Mouse (Mus musculus) urinary bladder, postnatal 10 days (tissue): ENCODE measurements around the gene Rnf126.
A peak's percentile ranks its signal among the peaks of the same experiment; 100 is the strongest.

Source experiments
- DNase-seq: peaks from one replicate; pipeline ENCODE4 v3.0.0; 2022; ENCODE audit warnings: low spot score

Gene Rnf126

GRCm38 (mm10) chr10:79766508-79767325 lies at the start of gene Rnf126:
Rnf126 (minus strand) TSS chr10:79766952.
- peak; percentile 97 for DNase-seq

- no peak for DNase-seq
Observed at GRCm38 (mm10) chr10:79815671-79816494, 49.1 kb upstream of the Rnf126 start.

- no peak for DNase-seq
Observed at GRCm38 (mm10) chr10:79814271-79814842, 47.6 kb upstream of the Rnf126 start.

GRCm38 (mm10) chr10:79811736-79812637 lies 45.2 kb upstream of the Rnf126 start:
- peak; percentile 59 for DNase-seq

DNA sequence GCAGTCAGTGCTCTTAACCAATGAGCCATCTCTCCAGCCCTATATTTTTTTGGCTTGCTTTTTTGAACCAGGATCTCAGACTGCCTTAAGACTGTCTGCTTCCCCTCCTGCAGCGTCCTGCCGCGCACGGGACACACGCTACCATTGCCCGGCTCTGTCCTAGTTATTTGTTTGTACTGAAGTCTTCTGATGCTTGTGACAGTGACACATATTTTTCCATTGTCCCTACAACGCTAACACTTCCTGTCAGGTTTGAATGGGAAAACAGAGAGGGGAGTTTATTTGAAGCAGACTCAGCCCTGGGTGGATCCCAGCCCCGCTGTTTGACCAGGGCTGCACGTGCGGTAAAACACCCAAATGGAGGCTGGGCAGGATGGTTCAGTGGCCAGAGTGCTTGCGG lies 42.0 kb upstream of the Rnf126 start:
- DNase-seq = no peak

DNA sequence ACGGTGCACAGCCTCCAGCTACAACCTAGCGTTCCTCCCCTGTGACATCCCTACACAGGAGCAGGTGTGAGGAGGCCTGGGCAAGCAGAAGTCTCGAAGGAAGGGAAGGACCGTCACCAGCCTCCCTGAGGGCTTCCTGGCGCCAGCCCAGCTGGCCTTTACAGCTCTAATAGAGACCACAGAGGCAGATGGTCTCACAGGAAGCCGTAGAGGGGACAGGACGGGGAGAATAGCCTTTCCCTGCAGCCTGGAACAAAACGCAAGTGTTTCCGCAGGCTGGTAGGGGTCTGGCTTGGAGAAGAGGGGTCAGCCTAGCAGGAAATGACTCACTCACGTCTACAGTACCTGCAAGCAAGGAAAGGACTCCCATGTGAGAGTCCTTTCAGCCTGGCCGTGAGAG lies 41.1 kb upstream of the Rnf126 start:
- no peak for DNase-seq

GRCm38 (mm10) chr10:79806972-79807371 lies 40.2 kb upstream of the Rnf126 start:
- DNase-seq = no peak

DNA sequence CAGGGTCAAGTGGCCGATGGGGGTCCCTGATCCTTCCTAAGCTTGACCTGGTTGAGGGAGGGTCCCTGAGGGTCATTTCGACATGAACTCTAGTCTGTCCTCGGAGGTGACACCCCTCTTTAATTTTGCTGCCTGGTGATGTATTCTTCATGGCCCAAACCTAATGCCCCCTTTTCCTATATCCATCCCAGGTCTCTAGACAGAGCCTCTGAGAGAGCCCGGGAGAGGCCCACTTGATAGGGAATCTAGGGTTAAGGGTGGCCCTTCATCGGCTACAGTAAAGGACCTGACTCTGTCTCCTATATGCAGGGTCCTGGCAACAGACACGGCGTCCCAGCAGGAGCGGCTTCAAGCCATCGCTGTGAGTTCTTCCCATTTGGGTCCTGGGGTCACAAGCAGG lies 39.6 kb upstream of the Rnf126 start:
- DNase-seq = no peak

- DNase-seq = no peak
Observed at GRCm38 (mm10) chr10:79805636-79806035, 38.9 kb upstream of the Rnf126 start.

DNA sequence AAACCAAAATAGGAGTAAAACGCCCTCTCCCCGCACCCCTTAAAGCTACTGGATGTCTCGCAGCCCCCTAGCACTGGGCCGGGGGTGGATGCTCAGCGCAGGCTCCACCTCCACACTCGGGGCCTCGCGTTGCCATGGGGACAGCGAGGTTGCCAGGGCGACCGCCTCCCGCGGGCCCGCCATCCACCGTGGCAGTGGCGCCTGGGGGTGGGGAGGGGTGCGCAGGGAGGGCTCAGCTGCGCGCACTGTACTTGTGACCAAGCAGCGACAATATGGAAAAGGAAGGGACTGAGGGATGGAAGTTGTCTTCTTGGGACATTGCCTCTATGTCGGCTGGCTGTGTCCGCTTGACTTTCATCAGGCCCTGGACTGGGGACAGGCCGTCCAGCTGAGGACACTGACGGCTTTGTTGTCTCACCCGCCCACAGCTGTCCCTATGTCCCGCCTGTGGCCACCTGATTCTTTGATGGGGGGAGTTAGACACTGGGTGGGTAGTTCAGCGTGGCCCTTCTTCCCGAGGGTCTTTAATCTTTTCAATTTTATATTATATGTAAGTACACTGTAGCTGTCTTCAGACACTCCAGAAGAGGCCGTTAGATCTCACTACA lies 37.1 kb upstream of the Rnf126 start:
- DNase-seq = no peak

DNA sequence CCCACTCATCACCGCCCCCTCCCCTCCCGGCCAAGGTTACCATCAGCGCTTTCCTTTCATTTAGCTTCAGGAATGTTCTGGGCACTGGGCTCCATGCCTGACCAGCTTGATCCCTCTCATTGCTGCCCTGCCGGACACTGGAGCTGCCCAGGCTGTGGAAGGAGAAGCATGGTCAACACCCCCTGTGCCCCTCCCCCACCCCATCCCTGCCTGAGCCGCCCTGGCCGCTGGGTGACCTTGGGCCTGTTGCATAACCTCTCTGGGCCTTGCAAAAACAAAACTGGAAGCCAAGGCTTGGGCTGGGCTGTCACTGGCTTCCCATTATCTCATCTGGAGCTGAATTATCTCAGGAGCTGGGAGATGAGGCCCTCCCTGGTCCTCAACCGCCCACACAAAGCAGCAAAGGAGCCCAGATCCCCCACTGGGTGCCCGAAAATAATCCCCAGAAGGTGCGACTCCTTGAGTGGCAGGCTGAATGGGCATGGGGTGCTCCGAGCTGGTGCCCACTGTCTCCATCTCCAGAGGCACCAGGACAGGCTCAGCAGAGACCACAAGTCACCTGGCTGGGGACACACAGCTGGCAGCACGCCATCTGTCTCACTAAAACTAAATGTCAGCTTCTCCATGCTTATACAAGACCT lies 35.7 kb upstream of the Rnf126 start:
- DNase-seq = no peak

- no peak for DNase-seq
Observed at GRCm38 (mm10) chr10:79801837-79802236, 35.1 kb upstream of the Rnf126 start.

DNA sequence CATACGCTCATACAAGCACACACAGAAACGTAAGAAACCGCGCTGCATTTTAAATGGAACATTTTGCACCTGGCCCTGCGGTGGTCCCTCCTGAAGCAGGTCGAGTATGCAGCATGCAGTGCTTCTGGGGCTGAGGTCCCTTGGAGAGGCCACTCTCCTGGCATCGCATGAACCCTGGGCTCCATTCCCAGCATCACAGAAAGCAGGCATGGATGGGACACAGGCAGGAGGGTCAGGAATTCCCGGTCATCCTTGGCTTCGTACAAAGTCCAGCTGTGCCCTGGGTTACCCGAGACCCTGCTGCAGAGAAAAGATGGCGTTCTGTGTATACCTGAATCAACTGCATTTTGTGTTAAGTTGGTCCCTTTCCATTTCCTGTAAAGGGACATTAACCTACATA lies 33.8 kb upstream of the Rnf126 start:
- no peak for DNase-seq

DNA sequence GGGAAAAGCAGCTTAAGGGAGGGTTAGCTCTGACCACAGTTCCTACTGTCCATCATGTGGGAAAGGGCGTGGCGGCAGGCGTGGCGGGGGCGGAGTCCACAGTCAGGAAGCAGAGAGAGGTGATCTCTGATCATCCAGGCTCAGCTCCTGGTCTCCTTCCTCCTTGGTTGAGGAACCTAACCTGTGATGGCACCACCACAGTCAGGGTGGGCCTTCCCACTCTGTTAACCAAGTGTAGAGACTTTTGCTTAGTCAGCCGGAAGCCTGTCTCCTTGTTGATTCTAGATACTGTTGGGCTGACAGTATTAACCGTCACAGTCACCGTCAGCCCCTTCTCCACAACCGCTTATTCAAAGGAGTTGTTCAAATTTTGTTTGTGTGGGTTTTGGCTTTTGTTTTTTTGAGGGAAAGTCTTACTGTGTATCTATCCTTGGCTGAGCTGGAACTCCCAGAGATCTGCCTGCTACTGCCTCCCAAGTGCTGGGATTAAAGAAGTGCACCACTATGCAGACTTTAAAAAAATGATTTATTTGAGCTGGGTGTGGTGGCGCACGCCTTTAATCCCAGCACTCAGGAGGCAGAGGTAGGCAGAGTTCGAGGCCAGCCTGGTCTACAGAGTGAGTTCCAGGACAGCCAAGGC lies 31.7 kb upstream of the Rnf126 start:
- DNase-seq = no peak

GRCm38 (mm10) chr10:79797326-79797725 lies 30.6 kb upstream of the Rnf126 start:
- no peak for DNase-seq

DNA sequence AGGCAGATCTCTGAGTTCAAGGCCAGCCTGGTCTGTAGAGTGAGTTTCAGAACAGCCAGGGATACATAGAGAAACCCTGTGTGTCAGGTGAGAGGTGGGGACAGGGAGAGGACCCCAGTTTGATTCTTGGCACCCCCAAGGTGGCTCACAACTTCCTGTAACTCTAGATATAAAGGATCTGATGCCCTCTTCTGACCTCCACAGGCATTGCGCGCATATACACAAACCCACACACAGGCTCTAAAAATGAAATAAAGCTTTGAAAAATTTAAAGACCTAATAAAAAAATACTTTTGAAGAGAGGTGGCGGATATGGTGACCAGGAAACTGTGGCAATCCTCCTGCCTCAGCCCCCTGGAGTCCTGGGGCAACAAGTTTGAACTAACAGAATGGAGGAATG lies 29.2 kb upstream of the Rnf126 start:
- no peak for DNase-seq

DNA sequence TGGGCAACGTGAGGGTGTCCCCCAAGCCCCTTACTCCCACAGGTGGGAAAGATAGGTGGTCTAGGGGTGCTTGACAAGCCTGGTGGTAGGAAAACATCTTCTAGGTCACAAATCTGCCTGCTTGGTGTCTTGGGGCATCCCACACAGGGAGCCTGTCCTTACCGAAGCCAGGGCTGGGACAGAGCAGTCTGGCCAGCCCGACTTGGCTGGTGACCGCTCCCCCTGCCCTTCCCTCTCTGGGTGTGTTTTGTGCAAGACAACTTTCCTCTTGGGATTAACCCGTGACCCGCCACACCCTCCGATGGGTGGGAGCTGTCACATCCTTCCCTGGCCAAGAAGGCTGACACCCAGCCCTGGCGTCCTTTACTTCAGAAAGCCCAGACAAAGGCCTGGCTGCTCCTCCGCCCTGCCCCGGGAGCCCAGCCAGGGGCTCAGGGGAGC lies 27.8 kb upstream of the Rnf126 start:
- DNase-seq = no peak

DNA sequence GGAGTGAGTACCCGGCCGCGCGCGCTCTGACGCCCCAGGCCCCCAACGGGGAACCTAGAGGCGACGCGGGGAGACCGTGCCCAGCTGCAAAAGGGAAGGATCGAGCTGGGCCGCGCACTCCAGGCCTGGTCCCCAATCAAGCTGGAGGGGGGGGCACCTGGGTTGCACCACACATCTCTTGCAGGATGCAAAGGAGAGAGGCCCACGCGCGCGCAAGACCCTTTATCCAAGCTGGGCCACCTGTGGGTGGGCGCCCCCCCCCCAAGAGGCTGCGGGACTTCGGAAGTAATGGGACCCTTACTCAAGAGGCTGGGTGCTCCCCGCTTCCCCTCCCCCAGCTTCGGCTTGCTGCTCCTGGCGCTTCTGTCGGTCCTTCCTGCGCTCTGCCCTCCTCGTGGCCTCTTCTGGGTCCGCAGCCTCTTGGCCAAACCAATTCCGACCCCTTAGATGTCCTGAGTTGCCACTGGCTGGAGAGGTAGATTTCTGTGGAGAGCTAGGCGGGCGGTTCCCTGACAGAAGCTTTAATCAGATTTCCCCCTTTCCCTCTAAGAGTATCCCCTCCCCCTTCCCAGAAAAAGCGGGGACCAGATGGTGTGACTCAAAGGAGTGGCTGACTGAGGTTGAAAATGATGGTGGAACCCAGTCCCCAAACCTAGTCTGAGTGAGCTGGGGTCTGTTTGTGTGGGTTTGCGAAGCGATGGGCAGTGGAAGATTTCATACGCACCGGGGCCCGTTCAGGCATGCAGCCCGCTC lies 27.2 kb upstream of the Rnf126 start:
- no peak for DNase-seq

DNA sequence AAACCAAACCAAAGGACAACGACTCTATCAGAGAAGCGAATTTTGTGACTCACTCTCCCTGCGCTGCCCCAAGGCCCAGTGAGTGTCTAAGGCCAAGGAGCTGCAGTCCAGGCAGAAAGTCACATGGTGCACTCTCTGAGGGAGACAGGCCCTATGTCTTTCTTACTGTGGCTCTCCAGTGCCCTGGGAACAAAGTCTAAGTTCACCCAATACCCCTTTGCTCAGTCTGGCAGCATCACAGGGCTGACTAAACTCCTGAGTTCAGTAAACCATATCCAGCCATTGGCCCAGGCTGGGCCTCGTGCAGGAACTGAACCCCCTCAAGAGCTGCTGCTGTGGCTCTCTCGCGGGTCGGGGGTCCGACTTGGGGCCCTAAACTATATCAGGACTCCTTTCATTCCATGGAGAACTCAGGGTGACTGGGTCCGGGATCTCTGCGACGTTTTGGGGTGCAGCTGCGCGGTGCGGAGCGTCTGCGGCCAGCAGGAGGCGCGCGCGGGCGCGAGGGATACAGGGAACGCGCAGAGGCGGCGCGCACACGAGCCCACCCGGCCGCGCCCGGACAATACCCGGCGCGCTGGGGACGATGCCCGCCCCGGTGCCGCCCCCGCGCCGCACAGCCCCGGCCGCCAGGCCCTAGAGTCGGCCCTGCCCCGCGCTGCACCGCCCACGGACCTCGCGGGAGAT lies 26.4 kb upstream of the Rnf126 start, which contains the start of gene Palm:
TSS of gene Palm (plus strand) at position 522 of the 687 bp plus-strand sequence.
- DNase-seq = no peak
